Mouse (Mus musculus): ENCODE data around the gene Krtap19-1.

DNA sequence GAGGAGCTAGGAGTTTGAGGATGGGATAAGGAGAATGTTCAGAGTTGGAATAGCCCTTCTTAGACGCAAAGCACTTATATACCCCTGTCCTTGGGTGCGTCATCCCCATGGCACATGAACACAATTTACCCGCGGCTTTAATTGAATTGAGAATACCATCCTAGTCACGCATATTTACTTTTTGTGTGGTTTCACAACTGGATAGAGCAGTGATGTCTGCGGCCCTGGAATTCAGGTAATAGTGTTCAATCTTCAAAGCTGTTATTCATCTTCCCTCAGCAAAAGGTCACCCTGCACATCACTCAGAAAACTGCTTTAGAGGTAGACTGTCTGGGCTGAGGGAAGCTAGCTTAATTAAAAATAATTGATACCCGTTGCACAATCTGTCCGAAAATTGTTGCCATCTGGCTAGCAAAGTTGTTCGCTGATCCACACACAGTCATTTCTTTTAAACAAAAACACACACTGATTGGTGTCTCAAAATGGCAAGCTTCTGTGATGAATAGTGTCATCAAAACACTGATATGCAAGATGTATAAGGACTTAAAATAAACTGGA lies 43.0 kb downstream of the Krtap19-1 start, which contains the start of gene Krtap14:
- no peak for TF ChIP-seq GATA1 (IDR thresholded peaks at IDR 0.05; ENCODE audit: low read length)
- TF ChIP-seq TAL1 (IDR thresholded peaks at IDR 0.05; ENCODE audit: low read length) = no peak
